Mouse (Mus musculus): ENCODE measurements at regions not wholly inside any gene's neighbourhood (a gene's known extent, or its start where the extent isn't known, plus 50 kb on each side); places are given as distances from the start of the nearest gene placed in this dataset.

- Histone ChIP-seq H3K4me1 (ENCODE audit: control insufficient read depth, insufficient read depth, low read length) (no peaks in the 10 kb centered on the region), H3K9me3 (ENCODE audit: control insufficient read depth, low read length) (no peaks in the 10 kb centered on the region), H3K27ac (replicated peaks; ENCODE audit: low read depth, low read length) (no peak overlapping the region), H3K4me2 (ENCODE audit: low read length) (no peak overlapping the region), H3K4me3 (replicated peaks; ENCODE audit: low read depth, low read length) (no peak overlapping the region), H3K36me3 (ENCODE audit: control insufficient read depth, insufficient read depth, low read length) (no peaks in the 10 kb centered on the region), H3K27me3 (ENCODE audit: control insufficient read depth, insufficient read depth, low read length) (no peaks in the 10 kb centered on the region), H3K9ac (replicated peaks; ENCODE audit: low read length) (no peak overlapping the region)
- 56% methylated on average over 8 of the region's 8 CpGs for WGBS
- DNase-seq: no peak
- no peak for ATAC-seq (ENCODE audit: low FRiP score, low TSS enrichment)
Measured at GRCm38 (mm10) chr5:55885658-55886312, 1832.0 kb upstream of the Pcdh7 start.

GRCm38 (mm10) chr5:55891729-55892308 is 1825.9 kb upstream of the Pcdh7 start:
- no peak for ATAC-seq (ENCODE audit: low FRiP score, low TSS enrichment)
- Histone ChIP-seq H3K4me1 (ENCODE audit: control insufficient read depth, insufficient read depth, low read length) (no peaks in the 10 kb centered on the region), H3K4me2 (ENCODE audit: low read length) (no peak overlapping the region), H3K36me3 (ENCODE audit: control insufficient read depth, insufficient read depth, low read length) (no peaks in the 10 kb centered on the region), H3K27me3 (ENCODE audit: control insufficient read depth, insufficient read depth, low read length) (no peaks in the 10 kb centered on the region), H3K9ac (replicated peaks; ENCODE audit: low read length) (no peak overlapping the region), H3K27ac (replicated peaks; ENCODE audit: low read depth, low read length) (no peak overlapping the region), H3K4me3 (replicated peaks; ENCODE audit: low read depth, low read length) (no peak overlapping the region), H3K9me3 (ENCODE audit: control insufficient read depth, low read length) (no peaks in the 10 kb centered on the region)
- no peak for DNase-seq
- WGBS: 83% methylated on average over 1 of the region's 1 CpGs

- 80% methylated on average over 2 of the region's 2 CpGs for WGBS
Measured at GRCm38 (mm10) chr5:55941494-55941893, 1776.3 kb upstream of the Pcdh7 start.

GRCm38 (mm10) chr5:55976505-55976904 is 1741.3 kb upstream of the Pcdh7 start:
- Histone ChIP-seq H3K4me2 (ENCODE audit: low read length) (no peak overlapping the region), H3K4me3 (replicated peaks; ENCODE audit: low read depth, low read length) (no peak overlapping the region), H3K27ac (replicated peaks; ENCODE audit: low read depth, low read length) (no peak overlapping the region), H3K4me1 (ENCODE audit: control insufficient read depth, insufficient read depth, low read length) (no peaks in the 10 kb centered on the region), H3K36me3 (ENCODE audit: control insufficient read depth, insufficient read depth, low read length) (no peaks in the 10 kb centered on the region), H3K9ac (replicated peaks; ENCODE audit: low read length) (no peak overlapping the region), H3K27me3 (ENCODE audit: control insufficient read depth, insufficient read depth, low read length) (no peaks in the 10 kb centered on the region), H3K9me3 (ENCODE audit: control insufficient read depth, low read length) (no peaks in the 10 kb centered on the region)
- 81% methylated on average over 2 of the region's 2 CpGs for WGBS
- no peak for ATAC-seq (ENCODE audit: low FRiP score, low TSS enrichment)
- peak; percentile 0 for DNase-seq

More at GRCm38 (mm10) chr5:55941494-55941893, 1776.3 kb upstream of the Pcdh7 start:
- DNase-seq (no peak), ATAC-seq (ENCODE audit: low FRiP score, low TSS enrichment) (no peak)
- H3K27me3 ChIP-seq (ENCODE audit: control insufficient read depth, insufficient read depth, low read length): no peaks in the 10 kb centered on the region
- H3K9me3 ChIP-seq (ENCODE audit: control insufficient read depth, low read length): no peaks in the 10 kb centered on the region
- H3K4me2 ChIP-seq (ENCODE audit: low read length): no peak overlapping the region
- H3K27ac ChIP-seq (replicated peaks; ENCODE audit: low read depth, low read length): no peak overlapping the region
- H3K4me3 ChIP-seq (replicated peaks; ENCODE audit: low read depth, low read length): no peak overlapping the region
- H3K9ac ChIP-seq (replicated peaks; ENCODE audit: low read length): no peak overlapping the region
- H3K36me3 ChIP-seq (ENCODE audit: control insufficient read depth, insufficient read depth, low read length): no peaks in the 10 kb centered on the region
- no peaks in the 10 kb centered on the region for H3K4me1 ChIP-seq (ENCODE audit: control insufficient read depth, insufficient read depth, low read length)

- whole genome bisulfite sequencing: 30% methylated on average over 3 of the region's 3 CpGs
- Histone ChIP-seq H3K36me3 (ENCODE audit: control insufficient read depth, insufficient read depth, low read length) (no peaks in the 10 kb centered on the region), H3K4me1 (ENCODE audit: control insufficient read depth, insufficient read depth, low read length) (no peaks in the 10 kb centered on the region), H3K4me3 (replicated peaks; ENCODE audit: low read depth, low read length) (no peak overlapping the region), H3K27me3 (ENCODE audit: control insufficient read depth, insufficient read depth, low read length) (no peaks in the 10 kb centered on the region), H3K9me3 (ENCODE audit: control insufficient read depth, low read length) (no peaks in the 10 kb centered on the region), H3K9ac (replicated peaks; ENCODE audit: low read length) (no peak overlapping the region), H3K27ac (replicated peaks; ENCODE audit: low read depth, low read length) (no peak overlapping the region), H3K4me2 (ENCODE audit: low read length) (no peak overlapping the region)
- DNase-seq (peak; percentile 62), ATAC-seq (ENCODE audit: low FRiP score, low TSS enrichment) (no peak; the same call in 1 of the 2 replicates)
Measured at GRCm38 (mm10) chr5:56007861-56008260, 1709.9 kb upstream of the Pcdh7 start.

- no peaks in the 10 kb centered on the region for H3K36me3 ChIP-seq (ENCODE audit: control insufficient read depth, insufficient read depth, low read length)
- no peak for ATAC-seq (ENCODE audit: low FRiP score, low TSS enrichment)
- no peaks in the 10 kb centered on the region for H3K27me3 ChIP-seq (ENCODE audit: control insufficient read depth, insufficient read depth, low read length)
- peak; percentile 10 for DNase-seq
- no peaks in the 10 kb centered on the region for H3K4me1 ChIP-seq (ENCODE audit: control insufficient read depth, insufficient read depth, low read length)
- H3K9me3 ChIP-seq (ENCODE audit: control insufficient read depth, low read length): no peaks in the 10 kb centered on the region
- no peak overlapping the region for H3K4me2 ChIP-seq (ENCODE audit: low read length)
- 66% methylated on average over 1 of the region's 1 CpGs for WGBS
- H3K4me3 ChIP-seq (replicated peaks; ENCODE audit: low read depth, low read length): no peak overlapping the region
- H3K9ac ChIP-seq (replicated peaks; ENCODE audit: low read length): no peak overlapping the region
- no peak overlapping the region for H3K27ac ChIP-seq (replicated peaks; ENCODE audit: low read depth, low read length)
Measured at GRCm38 (mm10) chr5:56020463-56020862, 1697.3 kb upstream of the Pcdh7 start.
